Mouse (Mus musculus) hindbrain, embryonic 12.5 days (tissue): Measurements from ENCODE around the gene Rims1. TPM values are rescaled to one million over a fixed set of nuclear protein-coding genes. Genes with fewer than 3 reads are reported as not detected.

Experiments used
- ATAC-seq: fragments of 200-750 bp; cut with Nextera tagmentation; 2 replicates; pipeline ENCODE4 v1.8.0; 2017; ENCODE audit warnings: moderate TSS enrichment; ENCODE audit not compliant: low FRiP score
- H3K27ac ChIP-seq: fragments of 300-500 bp; sonication (generic); 2 replicates; pipeline ENCODE4 v1.5.1; 2016; ENCODE audit warnings: mild to moderate bottlenecking
- H3K27me3 ChIP-seq: fragments of 300-500 bp; sonication (generic); 2 replicates; pipeline ENCODE4 v1.6.1; 2016; ENCODE audit warnings: mild to moderate bottlenecking
- H3K36me3 ChIP-seq: fragments of 300-500 bp; sonication (generic); 2 replicates; pipeline ENCODE4 v1.6.1; 2016; ENCODE audit warnings: mild to moderate bottlenecking
- H3K4me1 ChIP-seq: fragments of 300-500 bp; sonication (generic); 2 replicates; pipeline ENCODE4 v1.6.1; 2016
- H3K4me2 ChIP-seq: fragments of 300-500 bp; sonication (generic); replicated peaks from 2 replicates; pipeline ENCODE4 v1.6.1; 2016; ENCODE audit warnings: mild to moderate bottlenecking
- H3K4me3 ChIP-seq: fragments of 300-500 bp; sonication (generic); 2 replicates; pipeline ENCODE4 v1.5.1; 2016; ENCODE audit warnings: mild to moderate bottlenecking
- H3K9ac ChIP-seq: fragments of 300-500 bp; sonication (generic); 2 replicates; pipeline ENCODE4 v1.6.1; 2016; ENCODE audit warnings: mild to moderate bottlenecking, moderate library complexity
- H3K9me3 ChIP-seq: fragments of 300-500 bp; sonication (generic); replicated peaks from 2 replicates; pipeline ENCODE4 v1.6.1; 2016; ENCODE audit warnings: mild to moderate bottlenecking
- WGBS: fragments of 180-500 bp; shearing (Covaris S2); methylation state at CpG from one replicate; pipeline ENCODE4 v1.1.7; 2016; 5-methylcytosine and 5-hydroxymethylcytosine counted together
- polyA plus RNA-seq: library from polyadenylated mRNA; unstranded; fragments of >200 nt; fragmentation: Nextera tagmentation; extraction: Ambion mirVana; gene quantifications from 2 replicates; pipeline ENCODE4 v1.2.1, GENCODE M21; 2016

The Rims1 gene
- polyA plus RNA-seq, 1 experiment from 2014 or later: 8.9 TPM

GRCm38 (mm10) chr1:22535049-22535448 lies 270.7 kb downstream of the Rims1 start:
- Histone ChIP-seq H3K36me3 (no peaks in the 10 kb centered on the region), H3K9ac (no peak overlapping the region), H3K4me1 (0 out of 2 replicates have a peak, but pooled peaks cover 4% of the 10 kb centered on the region), H3K4me3 (no peak overlapping the region), H3K4me2 (no peak overlapping the region), H3K27me3 (peaks cover 17% of the 10 kb centered on the region), H3K9me3 (0 out of 2 replicates have a peak, but pooled peaks cover 2% of the 10 kb centered on the region), H3K27ac (no peak overlapping the region)
- ATAC-seq: no peak
- 64% methylated on average over 4 of the region's 4 CpGs for WGBS

DNA sequence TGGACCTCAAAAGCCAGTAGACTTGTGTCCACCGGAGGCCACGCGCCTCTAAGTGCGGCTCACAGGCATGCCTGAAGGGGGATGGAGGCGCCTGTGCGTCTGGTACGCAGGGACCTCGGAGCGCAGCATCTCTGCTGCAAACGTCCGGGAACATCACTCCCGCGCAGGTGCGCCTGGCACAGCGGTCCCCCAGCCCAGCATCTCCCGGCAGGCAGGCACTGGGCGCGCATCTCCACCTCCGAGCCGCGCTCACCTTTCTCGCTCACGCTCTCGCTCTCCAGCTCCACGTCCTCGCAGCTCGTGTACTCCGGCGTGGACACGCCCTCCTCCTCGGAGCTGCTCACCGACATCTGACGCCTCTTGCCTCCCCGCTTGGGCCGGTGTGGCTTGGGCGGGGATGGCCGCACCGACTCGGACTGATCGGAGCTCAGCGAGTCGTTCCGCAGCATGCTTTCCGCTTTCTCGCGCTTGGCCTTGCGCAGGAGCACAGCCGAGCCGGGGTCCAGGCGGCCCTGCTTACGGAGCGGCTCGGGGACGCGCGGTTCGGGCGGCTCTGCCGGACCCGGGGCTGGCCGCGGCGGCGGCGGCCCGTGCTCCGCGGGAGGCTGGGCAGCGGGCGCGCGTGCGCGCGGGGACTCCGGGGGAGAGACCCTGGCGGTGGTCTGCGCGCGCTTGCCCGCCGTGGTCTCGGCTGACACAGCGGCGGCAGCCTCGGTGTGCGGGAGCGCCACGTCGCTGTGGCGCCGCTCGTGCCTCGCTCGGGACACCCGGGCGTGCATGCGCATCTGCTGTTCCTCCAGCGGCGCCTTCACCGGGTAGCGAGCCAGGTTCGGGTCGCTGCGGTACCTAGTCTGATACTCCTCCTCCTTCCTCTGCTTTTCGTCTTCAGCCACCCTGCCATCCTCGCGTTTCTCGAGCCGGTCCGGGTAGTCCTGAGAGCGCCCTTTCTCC lies 272.4 kb downstream of the Rims1 start:
- under 1% methylated on average over 110 of the region's 112 CpGs for WGBS
- peak overlapping the region; percentile 82 for H3K27ac ChIP-seq
- peak; percentile 90 for ATAC-seq

GRCm38 (mm10) chr1:22515103-22515502 lies 290.7 kb downstream of the Rims1 start:
- Histone ChIP-seq H3K27ac (no peak overlapping the region), H3K36me3 (no peaks in the 10 kb centered on the region), H3K4me1 (no peaks in the 10 kb centered on the region), H3K27me3 (no peaks in the 10 kb centered on the region), H3K4me3 (no peak overlapping the region), H3K9ac (no peak overlapping the region), H3K4me2 (no peak overlapping the region), H3K9me3 (no peaks in the 10 kb centered on the region)
- ATAC-seq: no peak
- 90% methylated on average over 4 of the region's 4 CpGs for WGBS

More for the DNA sequence above, 272.4 kb downstream of the Rims1 start:
- Histone ChIP-seq H3K4me3 (peak overlapping the region; percentile 73), H3K9me3 (0 out of 2 replicates have a peak, but pooled peaks cover 5% of the 10 kb centered on the region), H3K4me1 (0 out of 2 replicates have a peak, but pooled peaks cover 4% of the 10 kb centered on the region), H3K36me3 (no peaks in the 10 kb centered on the region), H3K27me3 (peaks cover 17% of the 10 kb centered on the region), H3K4me2 (peak overlapping the region; percentile 93), H3K9ac (peak overlapping the region; percentile 70)

- H3K27ac ChIP-seq: no peak overlapping the region
- WGBS: 87% methylated on average over 16 of the region's 16 CpGs
- no peak overlapping the region for H3K4me2 ChIP-seq
- no peak overlapping the region for H3K9ac ChIP-seq
- H3K9me3 ChIP-seq: no peaks in the 10 kb centered on the region
- no peak for ATAC-seq
- no peak overlapping the region for H3K4me3 ChIP-seq
- H3K36me3 ChIP-seq: no peaks in the 10 kb centered on the region
- peaks cover 5% of the 10 kb centered on the region; the same call in 1 of the 2 replicates for H3K4me1 ChIP-seq
- H3K27me3 ChIP-seq: no peaks in the 10 kb centered on the region
Observed at GRCm38 (mm10) chr1:22512421-22512820, 293.4 kb downstream of the Rims1 start.

DNA sequence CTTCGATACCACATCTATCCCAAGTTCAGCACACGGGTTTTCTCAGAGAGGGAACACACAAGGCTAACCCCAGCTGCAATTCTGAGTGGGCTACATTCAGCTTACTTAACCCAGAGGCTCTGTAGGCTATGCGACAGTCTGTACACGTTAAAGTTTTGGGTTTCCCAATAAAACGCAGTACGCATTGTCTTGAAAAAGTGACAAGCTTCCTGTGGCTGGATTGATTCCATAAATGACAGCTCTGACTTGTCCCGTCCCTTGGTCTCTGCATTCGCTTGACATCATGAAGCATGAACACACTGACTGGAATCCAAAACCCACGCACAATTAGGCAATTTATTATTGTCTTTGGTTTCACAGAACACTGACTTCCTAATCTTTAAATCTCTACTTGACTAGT lies 294.2 kb downstream of the Rims1 start:
- Histone ChIP-seq H3K27ac (no peak overlapping the region), H3K4me1 (peaks cover 5% of the 10 kb centered on the region; the same call in 1 of the 2 replicates), H3K27me3 (no peaks in the 10 kb centered on the region), H3K4me3 (no peak overlapping the region), H3K36me3 (no peaks in the 10 kb centered on the region), H3K9me3 (no peaks in the 10 kb centered on the region), H3K9ac (no peak overlapping the region), H3K4me2 (no peak overlapping the region)
- no peak for ATAC-seq
- WGBS: 81% methylated on average over 9 of the region's 9 CpGs

- 63% methylated on average over 11 of the region's 11 CpGs for WGBS
- H3K36me3 ChIP-seq: no peaks in the 10 kb centered on the region
- H3K4me1 ChIP-seq: peaks cover 5% of the 10 kb centered on the region; the same call in 1 of the 2 replicates
- H3K4me3 ChIP-seq: no peak overlapping the region
- H3K9ac ChIP-seq: no peak overlapping the region
- no peak overlapping the region for H3K4me2 ChIP-seq
- no peak for ATAC-seq
- H3K27ac ChIP-seq: 0 out of 2 replicates have a peak overlapping the region, but pooled peaks have one; percentile 2
- H3K27me3 ChIP-seq: no peaks in the 10 kb centered on the region
- no peaks in the 10 kb centered on the region for H3K9me3 ChIP-seq
Observed at GRCm38 (mm10) chr1:22508735-22509615, 296.8 kb downstream of the Rims1 start.

DNA sequence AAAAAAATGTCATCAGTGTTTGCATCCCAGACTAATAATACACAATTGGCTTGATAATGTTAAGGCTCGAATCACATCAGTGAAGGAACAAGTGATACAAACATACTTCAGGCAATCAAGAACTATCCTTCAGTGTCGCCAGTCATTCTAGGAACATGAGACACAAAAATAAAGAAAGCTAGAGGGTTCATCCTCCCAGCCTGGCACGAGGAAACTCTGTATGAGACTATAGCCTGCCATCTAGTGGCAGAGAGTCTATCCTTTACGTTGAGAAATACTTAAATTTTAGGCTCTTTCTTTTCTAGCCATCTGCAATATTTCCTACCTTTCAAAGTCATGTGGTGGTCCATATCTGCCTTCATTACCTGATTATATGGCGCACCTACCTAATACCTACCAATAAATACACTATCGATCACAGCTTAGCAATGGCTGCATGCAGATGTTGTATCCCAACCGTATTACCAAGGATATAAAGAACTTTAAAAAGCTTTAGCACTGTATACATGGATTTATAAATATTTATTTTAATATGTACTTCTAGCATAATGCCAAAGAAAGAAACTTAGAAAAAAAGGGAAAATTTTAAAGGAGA lies 318.4 kb downstream of the Rims1 start:
- no peak for ATAC-seq
- H3K9ac ChIP-seq: no peak overlapping the region
- 50% methylated on average over 7 of the region's 7 CpGs for WGBS
- H3K4me1 ChIP-seq: no peaks in the 10 kb centered on the region
- no peak overlapping the region for H3K4me2 ChIP-seq
- H3K9me3 ChIP-seq: no peaks in the 10 kb centered on the region
- H3K27ac ChIP-seq: no peak overlapping the region
- H3K4me3 ChIP-seq: no peak overlapping the region
- no peaks in the 10 kb centered on the region for H3K36me3 ChIP-seq
- no peaks in the 10 kb centered on the region for H3K27me3 ChIP-seq

- Histone ChIP-seq H3K4me3 (no peak overlapping the region), H3K27ac (no peak overlapping the region), H3K9ac (no peak overlapping the region), H3K9me3 (no peaks in the 10 kb centered on the region), H3K36me3 (no peaks in the 10 kb centered on the region), H3K4me1 (no peaks in the 10 kb centered on the region), H3K4me2 (no peak overlapping the region), H3K27me3 (no peaks in the 10 kb centered on the region)
- ATAC-seq: no peak
- 87% methylated on average over 2 of the region's 2 CpGs for WGBS
Observed at GRCm38 (mm10) chr1:22476220-22476619, 329.6 kb downstream of the Rims1 start.

DNA sequence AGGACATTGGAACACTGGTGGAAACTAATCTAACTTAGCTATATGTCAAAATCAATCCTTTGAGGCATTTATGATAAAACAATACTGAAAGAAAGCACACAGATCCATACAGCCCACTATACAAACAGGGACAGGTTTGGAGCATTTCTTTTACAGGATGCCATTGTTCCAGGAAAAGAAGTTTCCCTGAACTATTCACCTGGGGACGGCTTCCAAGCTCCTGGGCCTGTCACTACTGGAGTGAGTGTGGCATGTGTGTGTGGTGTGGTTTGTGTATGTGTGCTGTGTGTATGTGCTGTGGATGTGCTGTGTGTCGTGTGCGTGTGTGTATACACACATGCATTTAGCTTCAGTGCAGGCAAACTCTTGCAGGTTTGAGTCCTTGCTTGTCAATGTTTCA lies 338.8 kb downstream of the Rims1 start:
- no peak for ATAC-seq
- no peaks in the 10 kb centered on the region for H3K4me1 ChIP-seq
- no peaks in the 10 kb centered on the region for H3K27me3 ChIP-seq
- no peak overlapping the region for H3K27ac ChIP-seq
- H3K36me3 ChIP-seq: no peaks in the 10 kb centered on the region
- 82% methylated on average over 3 of the region's 3 CpGs for WGBS
- H3K9ac ChIP-seq: no peak overlapping the region
- H3K4me2 ChIP-seq: no peak overlapping the region
- no peaks in the 10 kb centered on the region for H3K9me3 ChIP-seq
- no peak overlapping the region for H3K4me3 ChIP-seq

- H3K9me3 ChIP-seq: no peaks in the 10 kb centered on the region
- 31% methylated on average over 2 of the region's 2 CpGs for WGBS
Observed at GRCm38 (mm10) chr1:22466597-22466996, 339.2 kb downstream of the Rims1 start.

GRCm38 (mm10) chr1:22424020-22424419 lies 381.8 kb downstream of the Rims1 start:
- WGBS: 84% methylated on average over 2 of the region's 2 CpGs
- ATAC-seq: no peak

More at GRCm38 (mm10) chr1:22466597-22466996, 339.2 kb downstream of the Rims1 start:
- Histone ChIP-seq H3K4me1 (no peaks in the 10 kb centered on the region), H3K27ac (no peak overlapping the region), H3K36me3 (no peaks in the 10 kb centered on the region), H3K4me3 (no peak overlapping the region), H3K4me2 (no peak overlapping the region), H3K9ac (no peak overlapping the region), H3K27me3 (no peaks in the 10 kb centered on the region)
- no peak for ATAC-seq

GRCm38 (mm10) chr1:22422102-22422501 lies 383.7 kb downstream of the Rims1 start:
- ATAC-seq: no peak
- no peak overlapping the region for H3K27ac ChIP-seq
- H3K4me1 ChIP-seq: no peaks in the 10 kb centered on the region
- H3K36me3 ChIP-seq: no peaks in the 10 kb centered on the region
- H3K4me3 ChIP-seq: no peak overlapping the region
- H3K4me2 ChIP-seq: no peak overlapping the region
- H3K9me3 ChIP-seq: no peaks in the 10 kb centered on the region
- no peak overlapping the region for H3K9ac ChIP-seq
- no peaks in the 10 kb centered on the region for H3K27me3 ChIP-seq
- WGBS: 77% methylated on average over 5 of the region's 5 CpGs

More at GRCm38 (mm10) chr1:22424020-22424419, 381.8 kb downstream of the Rims1 start:
- Histone ChIP-seq H3K4me3 (no peak overlapping the region), H3K27me3 (no peaks in the 10 kb centered on the region), H3K36me3 (no peaks in the 10 kb centered on the region), H3K4me2 (no peak overlapping the region), H3K4me1 (no peaks in the 10 kb centered on the region), H3K9ac (no peak overlapping the region), H3K27ac (no peak overlapping the region), H3K9me3 (no peaks in the 10 kb centered on the region)
